Mouse (Mus musculus) stomach, embryonic 14.5 days (tissue): Measurements from ENCODE around the gene Pdap1. TPM values are rescaled to one million over a fixed set of nuclear protein-coding genes. Genes with fewer than 3 reads are reported as not detected.
"Not testable (repeated sequence)": the region's sequence is repeated elsewhere in the genome, so short reads cannot be mapped to it uniquely, and the experiment has no call there.

Experiments
- ATAC-seq: fragments of 200-750 bp; cut with Nextera tagmentation; 2 replicates; pipeline ENCODE4 v1.8.0; 2017; ENCODE audit warnings: low read depth, moderate TSS enrichment; ENCODE audit not compliant: insufficient number of reproducible peaks, insufficient read depth, low FRiP score
- H3K27ac ChIP-seq: fragments of 300-500 bp; sonication (generic); 2 replicates; pipeline ENCODE4 v1.5.1; 2014; ENCODE audit warnings: mild to moderate bottlenecking, low read length, moderate library complexity, mixed read lengths
- H3K27me3 ChIP-seq: fragments of 300-500 bp; sonication (generic); 2 replicates; pipeline ENCODE4 v1.6.1; 2014; ENCODE audit warnings: low read length, control low read depth, mixed read lengths; ENCODE audit not compliant: control insufficient read depth, insufficient read depth
- H3K36me3 ChIP-seq: fragments of 300-500 bp; sonication (generic); 2 replicates; pipeline ENCODE4 v1.6.1; 2014; ENCODE audit warnings: mild to moderate bottlenecking, control low read depth, low read length, moderate library complexity, mixed read lengths; ENCODE audit not compliant: control insufficient read depth, insufficient read depth
- H3K4me1 ChIP-seq: fragments of 300-500 bp; sonication (generic); 2 replicates; pipeline ENCODE4 v1.6.1; 2014; ENCODE audit warnings: low read length, control low read depth, mixed read lengths; ENCODE audit not compliant: control insufficient read depth, insufficient read depth
- H3K4me2 ChIP-seq: fragments of 300-500 bp; sonication (generic); replicated peaks from 2 replicates; pipeline ENCODE4 v1.6.1; 2014; ENCODE audit warnings: low read depth, low read length, control low read depth
- H3K4me3 ChIP-seq: fragments of 300-500 bp; sonication (generic); 2 replicates; pipeline ENCODE4 v1.5.1; 2014; ENCODE audit warnings: low read depth, low read length, control low read depth
- H3K9ac ChIP-seq: fragments of 300-500 bp; sonication (generic); replicated peaks from 2 replicates; pipeline ENCODE4 v1.6.1; 2014; ENCODE audit warnings: low read depth, mild to moderate bottlenecking, control low read depth, low read length, moderate library complexity, mixed read lengths
- H3K9me3 ChIP-seq: fragments of 300-500 bp; sonication (generic); 2 replicates; pipeline ENCODE4 v1.6.1; 2016; ENCODE audit warnings: low read depth, low read length, control low read depth; ENCODE audit not compliant: control insufficient read depth
- WGBS: fragments of 180-500 bp; shearing (Covaris S2); extraction: QIAGEN DNeasy Blood & Tissue Kit; methylation state at CpG from one replicate; pipeline ENCODE4 v1.1.7; 2014; 5-methylcytosine and 5-hydroxymethylcytosine counted together
- polyA plus RNA-seq: library from polyadenylated mRNA; unstranded; fragments of >200 nt; fragmentation: Nextera tagmentation; extraction: Ambion mirVana; gene quantifications from 2 replicates; pipeline ENCODE4 v1.2.1, GENCODE M21; 2014

Pdap1 gene
- polyA plus RNA-seq, 1 experiment from 2014 or later, result 111 TPM

- ATAC-seq, H3K9ac ChIP-seq: not testable (repeated sequence)
- WGBS, result 91% methylated on average over 4 of the region's 6 CpGs
These were observed 10.3 kb downstream of the Pdap1 start for GRCm38 (mm10) chr5:145129773-145130172.

GRCm38 (mm10) chr5:145129124-145129523 is 10.9 kb downstream of the Pdap1 start:
- Histone ChIP-seq H3K9ac (no peak overlapping the region), H3K4me1 (no peaks in the 10 kb centered on the region), H3K27me3 (no peaks in the 10 kb centered on the region), H3K4me2 (no peak overlapping the region), H3K27ac (no peak overlapping the region), H3K4me3 (no peak overlapping the region), H3K9me3 (no peaks in the 10 kb centered on the region), H3K36me3 (peaks cover 74% of the 10 kb centered on the region)
- ATAC-seq, result no peak
- 94% methylated on average over 4 of the region's 4 CpGs for WGBS

More at GRCm38 (mm10) chr5:145129773-145130172, 10.3 kb downstream of the Pdap1 start:
- not testable (repeated sequence) for H3K4me1 ChIP-seq, H3K4me3 ChIP-seq, H3K9me3 ChIP-seq, H3K27ac ChIP-seq, H3K4me2 ChIP-seq, H3K27me3 ChIP-seq
- H3K36me3 ChIP-seq, result peaks cover 75% of the 10 kb centered on the region

- no peak overlapping the region for H3K27ac ChIP-seq
- H3K9me3 ChIP-seq, result no peaks in the 10 kb centered on the region
- peaks cover 68% of the 10 kb centered on the region for H3K36me3 ChIP-seq
- H3K27me3 ChIP-seq, result no peaks in the 10 kb centered on the region
- H3K9ac ChIP-seq, result no peak overlapping the region
- no peak overlapping the region for H3K4me3 ChIP-seq
- no peak for ATAC-seq
- no peaks in the 10 kb centered on the region for H3K4me1 ChIP-seq
- WGBS, result 96% methylated on average over 9 of the region's 9 CpGs
- no peak overlapping the region for H3K4me2 ChIP-seq
These were observed 13.5 kb downstream of the Pdap1 start for GRCm38 (mm10) chr5:145126580-145126979.

DNA sequence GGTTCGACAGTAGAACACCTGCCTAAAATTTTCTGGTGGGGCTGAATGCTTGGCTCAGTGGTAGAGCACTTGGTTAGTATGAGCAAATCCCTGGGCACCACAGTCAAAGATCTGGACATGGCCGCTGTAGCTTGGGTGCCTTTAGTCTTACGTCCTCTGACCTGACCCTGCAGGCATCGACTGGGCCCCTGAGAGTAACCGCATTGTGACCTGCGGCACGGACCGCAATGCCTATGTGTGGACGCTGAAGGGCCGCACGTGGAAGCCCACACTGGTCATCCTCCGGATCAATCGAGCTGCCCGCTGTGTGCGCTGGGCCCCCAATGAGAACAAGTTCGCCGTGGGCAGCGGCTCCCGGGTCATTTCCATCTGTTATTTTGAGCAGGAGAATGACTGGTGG is 16.6 kb downstream of the Pdap1 start:
- 90% methylated on average over 19 of the region's 19 CpGs for WGBS
- ATAC-seq, result no peak
- no peak overlapping the region for H3K4me3 ChIP-seq
- H3K27ac ChIP-seq, result no peak overlapping the region
- H3K4me2 ChIP-seq, result no peak overlapping the region
- peaks cover 42% of the 10 kb centered on the region for H3K36me3 ChIP-seq
- no peaks in the 10 kb centered on the region for H3K27me3 ChIP-seq
- H3K9me3 ChIP-seq, result no peaks in the 10 kb centered on the region
- H3K9ac ChIP-seq, result no peak overlapping the region
- no peaks in the 10 kb centered on the region for H3K4me1 ChIP-seq

- no peak overlapping the region for H3K4me3 ChIP-seq
- ATAC-seq, result no peak
- 63% methylated on average over 7 of the region's 7 CpGs for WGBS
- no peak overlapping the region for H3K27ac ChIP-seq
- peaks cover 31% of the 10 kb centered on the region for H3K36me3 ChIP-seq
- no peak overlapping the region for H3K4me2 ChIP-seq
- H3K9ac ChIP-seq, result no peak overlapping the region
- H3K4me1 ChIP-seq, result no peaks in the 10 kb centered on the region
- no peaks in the 10 kb centered on the region for H3K27me3 ChIP-seq
- H3K9me3 ChIP-seq, result no peaks in the 10 kb centered on the region
These were observed 19.1 kb downstream of the Pdap1 start for GRCm38 (mm10) chr5:145120921-145121320.

GRCm38 (mm10) chr5:145119385-145119784 is 20.7 kb downstream of the Pdap1 start:
- 90% methylated on average over 2 of the region's 2 CpGs for WGBS
- no peak overlapping the region for H3K4me2 ChIP-seq
- H3K27ac ChIP-seq, result no peak overlapping the region
- H3K4me1 ChIP-seq, result 0 out of 2 replicates have a peak, but pooled peaks cover 2% of the 10 kb centered on the region
- no peaks in the 10 kb centered on the region for H3K27me3 ChIP-seq
- no peak for ATAC-seq
- H3K9ac ChIP-seq, result no peak overlapping the region
- no peak overlapping the region for H3K4me3 ChIP-seq
- H3K36me3 ChIP-seq, result peaks cover 20% of the 10 kb centered on the region; the same call in 1 of the 2 replicates
- no peaks in the 10 kb centered on the region for H3K9me3 ChIP-seq

GRCm38 (mm10) chr5:145118461-145118860 is 21.6 kb downstream of the Pdap1 start:
- peaks cover 12% of the 10 kb centered on the region; the same call in 1 of the 2 replicates for H3K36me3 ChIP-seq
- no peak overlapping the region for H3K4me3 ChIP-seq
- H3K4me1 ChIP-seq, result 0 out of 2 replicates have a peak, but pooled peaks cover 2% of the 10 kb centered on the region
- no peaks in the 10 kb centered on the region for H3K27me3 ChIP-seq
- H3K9me3 ChIP-seq, result no peaks in the 10 kb centered on the region
- no peak overlapping the region for H3K4me2 ChIP-seq
- no peak for ATAC-seq
- H3K27ac ChIP-seq, result no peak overlapping the region
- 83% methylated on average over 5 of the region's 5 CpGs for WGBS
- H3K9ac ChIP-seq, result no peak overlapping the region

- Histone ChIP-seq H3K27me3 (no peaks in the 10 kb centered on the region), H3K4me1 (0 out of 2 replicates have a peak, but pooled peaks cover 2% of the 10 kb centered on the region), H3K4me3 (no peak overlapping the region), H3K9me3 (no peaks in the 10 kb centered on the region), H3K9ac (no peak overlapping the region), H3K27ac (no peak overlapping the region), H3K4me2 (no peak overlapping the region), H3K36me3 (peaks cover 7% of the 10 kb centered on the region; the same call in 1 of the 2 replicates)
- ATAC-seq, result no peak
- 48% methylated on average over 6 of the region's 6 CpGs for WGBS
These were observed 22.0 kb downstream of the Pdap1 start for GRCm38 (mm10) chr5:145118005-145118404.

DNA sequence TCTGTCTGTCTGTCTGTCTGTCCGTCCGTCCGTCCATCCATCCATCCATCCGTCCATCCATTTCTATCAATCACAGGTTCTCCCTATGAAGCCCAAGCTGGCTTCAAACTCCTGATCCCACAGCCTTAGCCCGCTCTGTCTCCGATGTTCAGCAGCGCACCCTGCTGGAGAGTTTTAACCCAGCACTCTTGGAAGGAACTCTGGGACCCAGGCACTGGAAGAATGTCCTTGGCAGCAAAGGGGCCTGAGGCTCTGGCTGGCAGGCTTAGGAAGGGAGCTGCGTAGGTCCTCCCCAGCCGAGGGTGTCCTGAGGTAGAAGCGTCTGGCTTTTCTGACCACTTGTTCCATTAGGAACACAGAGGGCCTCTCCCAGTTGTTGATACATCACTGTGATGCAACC is 23.1 kb downstream of the Pdap1 start:
- H3K4me1 ChIP-seq, result 0 out of 2 replicates have a peak, but pooled peaks cover 2% of the 10 kb centered on the region
- no peak for ATAC-seq
- no peaks in the 10 kb centered on the region for H3K9me3 ChIP-seq
- WGBS, result 44% methylated on average over 10 of the region's 10 CpGs
- H3K4me2 ChIP-seq, result peak overlapping the region; percentile 23; the same call in 1 of the 2 replicates
- H3K36me3 ChIP-seq, result no peaks in the 10 kb centered on the region; the same call in 1 of the 2 replicates
- H3K27ac ChIP-seq, result peak overlapping the region; percentile 52; the same call in 1 of the 2 replicates
- no peak overlapping the region for H3K9ac ChIP-seq
- H3K4me3 ChIP-seq, result no peak overlapping the region
- no peaks in the 10 kb centered on the region for H3K27me3 ChIP-seq
